Mouse (Mus musculus): Measurements from ENCODE around the gene Srms.

Srms gene

DNA sequence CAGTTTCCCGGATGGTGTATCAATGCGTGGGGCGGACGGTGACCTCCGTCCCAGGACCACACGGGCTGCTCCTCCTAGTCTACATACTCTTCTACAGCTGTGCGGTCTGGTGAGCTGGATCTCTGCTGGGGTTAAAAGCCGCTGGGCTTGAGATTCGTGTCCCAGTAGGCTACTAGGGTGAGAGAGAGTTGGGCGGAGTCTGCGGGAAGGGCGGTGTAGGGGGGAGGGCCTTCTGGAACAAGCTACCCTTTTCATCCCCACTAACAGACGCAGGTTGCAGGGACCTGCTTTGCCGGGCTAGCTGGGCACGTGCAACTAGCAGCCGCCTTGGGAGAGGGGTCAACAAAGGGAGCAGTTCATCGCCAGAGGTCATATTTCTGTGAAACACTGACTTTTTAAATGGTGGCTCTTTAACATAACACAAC lies at the start of gene Srms:
Gene Srms, minus strand, starts transcription at position 165 of the 425 bp plus-strand sequence.
- no peak for DNase-seq (ENCODE audit: low spot score in 2 of 2)

DNA sequence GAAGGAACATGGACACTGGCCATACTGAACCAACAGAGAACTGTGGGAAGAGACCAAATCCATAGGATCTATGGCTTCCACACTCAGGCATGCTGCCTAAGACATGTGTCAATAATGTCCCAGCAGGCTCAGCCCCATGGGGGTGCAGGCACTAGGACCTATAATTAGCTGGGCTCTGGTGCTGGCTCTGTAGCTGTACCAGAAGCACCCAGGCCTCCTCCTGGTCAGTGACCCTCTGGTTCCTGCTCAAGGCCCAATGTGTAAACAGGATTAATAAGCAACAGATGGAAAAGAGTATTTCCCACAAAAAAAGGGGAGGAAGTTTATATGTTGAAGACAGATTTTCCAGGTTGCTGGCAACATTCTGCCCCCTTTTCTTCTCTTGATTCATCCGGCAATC lies 40.3 kb upstream of the Srms start:
- DNase-seq (ENCODE audit: low spot score in 2 of 2), result no peak

DNA sequence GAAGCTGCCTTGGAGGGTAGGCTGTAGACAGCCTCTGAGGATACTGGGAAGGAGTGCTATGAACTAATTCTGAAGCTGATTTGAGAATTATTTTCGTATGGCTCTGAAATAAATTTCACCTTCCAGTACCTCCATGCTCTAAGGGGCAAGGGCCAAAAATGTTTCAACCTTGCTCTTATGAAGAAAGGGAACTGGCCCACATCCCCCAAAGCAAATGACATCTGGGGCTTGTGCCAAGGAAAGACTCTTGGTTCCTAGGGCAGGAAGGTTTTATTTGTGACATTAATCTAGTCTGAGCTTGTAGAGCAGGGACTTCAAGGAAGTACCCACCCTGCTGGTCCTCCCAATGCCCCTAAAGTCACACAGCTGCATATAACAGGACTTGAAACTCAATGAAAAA lies 38.9 kb upstream of the Srms start:
- no peak for DNase-seq (ENCODE audit: low spot score in 2 of 2)

DNA sequence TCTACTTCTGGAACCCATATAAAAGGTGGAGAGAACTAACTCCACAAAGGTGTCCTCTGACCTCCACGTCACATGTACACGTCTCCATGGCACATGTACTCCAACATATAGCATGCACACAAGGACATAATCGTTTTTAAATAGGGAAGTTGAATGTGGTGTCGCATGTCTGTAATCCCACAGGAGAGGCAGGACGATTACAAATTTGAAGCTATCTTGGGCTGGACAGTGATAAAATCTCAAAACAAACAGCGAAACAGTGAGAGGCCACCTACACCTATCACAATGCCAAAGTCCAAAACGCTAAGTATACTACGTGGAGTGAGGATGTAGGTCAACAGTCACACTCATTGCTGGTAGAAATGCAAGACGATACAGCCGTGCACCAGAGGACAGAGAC lies 36.2 kb upstream of the Srms start:
- no peak for DNase-seq (ENCODE audit: low spot score in 2 of 2)

DNA sequence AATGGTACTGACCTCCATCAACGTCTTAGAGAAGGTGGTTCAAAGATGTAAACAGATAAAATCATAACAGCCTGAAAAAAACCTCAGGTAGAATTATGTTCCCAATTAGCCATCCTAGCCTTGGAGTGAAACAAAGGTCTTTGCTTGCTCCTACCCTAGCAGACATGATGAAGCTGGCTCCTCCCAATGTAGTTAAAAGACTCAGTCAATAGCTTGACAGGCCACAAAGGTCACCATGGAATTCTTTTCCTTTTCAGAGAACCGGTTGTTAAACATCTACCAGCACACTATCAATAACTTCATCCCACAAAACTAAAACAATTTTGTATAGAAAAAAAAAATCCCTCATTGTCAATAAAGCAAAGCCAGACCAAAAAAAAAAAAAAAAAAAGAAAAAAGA lies 32.0 kb upstream of the Srms start:
- no peak for DNase-seq (ENCODE audit: low spot score in 2 of 2)

DNA sequence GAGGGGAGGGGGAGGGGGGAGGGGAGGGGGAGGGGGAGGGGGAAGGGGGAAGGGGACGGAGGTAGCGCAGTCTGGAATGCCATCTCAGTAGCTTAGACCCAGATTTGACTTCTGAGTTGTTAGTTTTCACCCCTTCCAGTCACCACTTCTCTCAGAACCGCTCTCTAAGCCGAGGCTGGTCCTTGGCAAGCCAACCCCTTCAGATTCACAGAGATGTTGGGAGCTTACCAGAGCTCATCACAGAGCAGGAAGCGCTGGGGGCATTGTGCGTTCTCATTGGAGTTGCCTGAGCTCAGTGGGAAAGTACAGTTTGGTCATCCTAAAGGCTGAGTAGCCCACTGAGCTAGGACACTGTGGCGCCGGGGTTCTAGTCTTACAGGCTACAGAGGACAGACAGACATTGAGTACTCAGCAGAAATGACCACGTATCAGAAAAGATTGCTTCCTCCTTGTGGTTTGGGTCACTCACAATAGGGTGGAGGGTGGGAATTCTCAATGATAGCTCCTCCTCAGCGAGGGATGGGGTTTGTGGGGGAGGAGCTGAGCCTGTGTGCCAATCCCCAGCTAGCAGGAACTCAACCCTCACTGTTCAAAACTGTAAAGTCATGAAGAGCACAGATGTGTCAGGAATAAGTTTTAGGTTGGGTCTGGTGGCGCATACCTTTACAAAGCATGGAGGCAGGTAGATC lies 30.9 kb upstream of the Srms start:
- DNase-seq (ENCODE audit: low spot score in 2 of 2), result no peak

DNA sequence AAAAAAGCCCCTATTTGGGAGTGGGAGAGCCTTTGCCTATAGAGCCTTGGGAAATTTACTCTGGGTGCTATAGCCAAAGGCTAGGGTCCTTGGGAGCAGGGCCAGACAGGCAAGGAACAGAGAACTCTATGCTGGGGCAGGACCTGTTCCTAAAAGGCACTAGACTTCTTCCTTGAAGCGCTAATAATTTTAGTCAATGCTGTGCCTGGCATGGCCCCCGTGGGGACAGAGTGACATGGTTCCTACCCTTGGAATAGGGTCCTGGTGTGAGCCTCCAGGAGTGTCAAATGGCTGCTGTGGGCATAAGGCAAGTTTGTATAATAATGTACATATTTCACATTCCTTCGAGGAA lies 29.3 kb upstream of the Srms start:
- DNase-seq (ENCODE audit: low spot score in 2 of 2), result no peak

DNA sequence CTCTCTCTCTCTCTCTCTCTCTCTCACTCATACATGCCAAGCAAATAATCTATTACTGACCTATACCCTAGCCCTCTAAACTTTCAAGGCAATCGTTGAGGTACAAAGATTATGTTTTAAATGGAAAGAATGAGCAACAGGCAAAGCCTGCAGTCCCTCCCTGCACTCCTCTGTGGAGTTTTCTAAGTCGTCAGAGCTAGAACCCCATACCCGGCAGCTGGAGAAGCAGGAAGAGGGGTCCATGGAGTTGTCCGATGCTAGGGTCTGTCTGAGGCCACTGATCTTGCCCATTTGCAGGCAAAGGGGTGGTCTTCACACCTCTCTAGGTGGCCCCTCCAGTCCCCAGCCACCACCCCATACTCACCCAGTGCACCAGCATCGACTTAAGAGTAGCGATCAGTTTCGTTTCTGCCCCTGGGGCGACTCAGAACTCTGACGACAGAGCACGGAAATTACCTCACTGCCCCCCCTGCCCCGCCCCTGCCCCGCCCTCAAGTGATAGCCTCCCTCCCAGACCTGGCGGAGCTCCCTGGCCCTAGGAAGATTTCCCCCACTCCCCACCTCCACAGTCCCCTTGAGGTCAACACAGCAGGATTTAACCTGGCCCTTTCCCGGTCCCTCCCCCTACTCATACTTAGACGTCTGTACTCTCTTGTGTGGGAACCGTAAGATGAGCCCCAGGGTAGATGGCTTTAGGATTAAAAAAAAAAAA lies 28.8 kb upstream of the Srms start, which contains the start of gene Helz2:
Gene Helz2, minus strand, starts transcription at position 426 of the 712 bp plus-strand sequence.
- no peak for DNase-seq (ENCODE audit: low spot score in 2 of 2)

DNA sequence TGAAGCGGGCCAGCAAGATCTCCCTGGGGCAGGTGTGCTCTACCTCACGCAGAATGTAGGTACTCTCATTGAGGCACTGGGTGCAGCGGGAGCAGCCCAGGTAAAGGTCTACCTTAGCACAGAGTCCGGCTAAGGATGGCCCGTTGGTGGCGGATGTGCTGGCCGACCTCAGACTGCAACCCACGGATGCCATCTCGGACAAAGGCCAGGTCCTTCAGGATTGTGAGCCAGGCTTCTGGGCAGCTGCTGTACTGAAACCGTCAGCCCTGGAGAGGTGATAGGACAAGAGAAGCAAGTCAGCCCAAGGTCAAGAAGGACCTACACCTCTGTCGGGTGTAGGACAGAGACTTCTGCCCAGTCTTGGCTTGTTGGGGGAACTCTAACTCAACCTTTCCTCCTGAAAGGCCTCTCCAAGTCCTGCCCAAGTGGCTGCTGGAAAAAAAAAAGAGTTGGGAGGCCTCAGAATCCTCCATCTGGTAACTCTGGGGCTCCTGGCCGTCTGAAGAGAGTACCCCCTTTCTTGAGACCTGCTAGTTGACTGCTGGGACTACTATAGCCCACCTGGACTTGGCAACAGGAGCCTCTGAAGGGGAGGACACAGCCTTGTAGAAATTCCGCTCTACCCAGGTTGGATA lies 27.9 kb upstream of the Srms start:
- no peak for DNase-seq (ENCODE audit: low spot score in 2 of 2)

DNA sequence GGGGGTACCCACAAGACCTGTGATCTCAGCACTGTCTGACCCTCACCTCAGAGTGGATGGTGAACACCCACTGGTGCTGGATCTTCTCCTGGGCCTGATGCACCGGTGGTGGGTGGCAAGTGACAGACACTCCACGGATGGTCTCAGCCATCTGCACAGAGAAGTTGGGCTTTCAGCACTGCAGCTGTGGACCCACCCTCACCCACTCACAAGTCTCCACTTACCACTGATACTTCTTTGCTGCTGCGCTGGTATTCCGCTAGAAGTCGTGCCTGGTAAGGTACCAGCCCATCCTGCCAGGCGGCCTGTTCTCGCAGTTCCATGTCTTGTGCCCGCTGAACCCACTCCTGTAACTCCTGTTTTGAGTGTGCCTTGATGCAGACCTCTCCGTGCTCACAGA lies 26.3 kb upstream of the Srms start:
- no peak for DNase-seq (ENCODE audit: low spot score in 2 of 2)

DNA sequence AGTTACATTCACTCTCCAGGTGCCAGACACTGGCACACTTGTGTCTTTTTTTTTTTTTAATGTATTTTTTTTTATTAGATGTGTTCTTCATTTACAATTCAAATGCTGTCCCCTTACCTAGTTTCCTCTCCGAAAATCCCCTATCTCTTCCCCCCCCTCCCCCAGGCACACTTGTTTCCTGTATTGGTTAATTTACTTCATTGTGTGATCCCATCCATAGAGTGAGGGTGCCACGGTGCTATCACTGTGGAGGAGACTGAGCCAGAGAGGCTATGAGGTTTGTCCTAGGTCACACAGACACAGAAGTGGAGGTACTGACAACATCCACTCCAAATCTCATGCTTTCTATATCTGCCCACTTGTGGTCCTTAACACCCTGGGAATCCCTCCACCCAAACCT lies 25.9 kb upstream of the Srms start:
- no peak for DNase-seq (ENCODE audit: low spot score in 2 of 2)

DNA sequence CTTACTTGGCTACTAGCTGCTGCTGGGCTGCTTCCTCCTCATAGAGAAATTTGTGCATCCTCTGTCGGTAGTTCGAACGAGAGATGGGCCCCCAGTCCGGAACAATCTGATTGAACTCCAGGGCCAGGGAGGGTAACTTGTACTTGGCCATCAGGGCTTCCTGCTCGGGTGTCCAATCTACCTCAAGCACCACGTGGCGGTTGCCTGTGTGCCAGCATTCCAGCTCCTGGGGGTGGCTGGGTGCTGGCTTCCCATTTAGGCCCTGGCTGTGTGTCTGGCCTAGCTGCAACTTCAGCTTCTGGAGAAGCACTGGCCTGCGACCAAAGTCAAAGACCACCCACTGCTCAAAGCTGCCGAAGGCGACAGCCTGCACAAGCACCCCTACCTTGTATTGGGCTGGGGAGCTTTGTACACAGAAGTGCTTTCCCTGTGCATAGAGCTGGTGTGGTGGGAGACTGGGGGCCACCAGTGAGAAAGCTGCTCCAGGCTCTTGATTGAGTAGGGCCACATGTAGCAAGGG lies 25.2 kb upstream of the Srms start:
- no peak for DNase-seq (ENCODE audit: low spot score in 2 of 2)

DNA sequence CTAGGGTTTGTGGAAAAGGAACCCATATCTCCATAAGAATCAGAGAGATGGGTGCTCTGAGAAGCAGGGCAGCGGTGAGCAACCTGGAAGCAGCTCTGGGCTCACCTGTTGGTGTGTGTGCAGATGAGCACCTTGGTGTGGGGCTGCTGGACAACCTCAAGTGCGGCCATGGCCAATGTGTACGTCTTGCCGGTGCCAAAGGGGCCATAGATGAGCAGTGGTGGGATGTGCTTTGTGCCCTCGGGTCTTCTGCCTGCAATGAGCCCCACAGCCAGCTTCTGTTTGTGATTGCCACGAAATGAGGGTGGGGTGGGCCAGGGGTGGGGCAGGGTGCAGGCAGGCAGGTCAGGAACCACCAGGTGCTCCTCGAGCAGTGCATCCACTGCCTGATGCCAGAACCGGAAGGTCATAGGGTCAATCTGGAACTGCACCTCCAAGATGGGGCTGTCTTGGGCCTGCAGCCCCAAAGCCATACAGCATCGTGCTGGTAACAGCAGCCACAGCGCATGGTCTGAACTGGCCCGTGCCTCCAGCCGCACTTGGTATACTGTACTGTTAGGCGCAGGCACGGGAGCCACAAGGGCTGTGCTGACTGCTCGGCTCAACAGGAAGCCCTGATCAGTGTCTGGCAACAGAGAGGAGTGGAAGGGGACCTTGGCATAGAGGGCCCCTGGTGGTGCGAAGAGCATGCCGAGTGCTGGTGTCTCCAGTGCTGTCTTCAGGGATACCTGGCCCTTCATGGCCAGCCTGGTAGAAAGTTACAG lies 24.4 kb upstream of the Srms start:
- DNase-seq (ENCODE audit: low spot score in 2 of 2), result no peak

DNA sequence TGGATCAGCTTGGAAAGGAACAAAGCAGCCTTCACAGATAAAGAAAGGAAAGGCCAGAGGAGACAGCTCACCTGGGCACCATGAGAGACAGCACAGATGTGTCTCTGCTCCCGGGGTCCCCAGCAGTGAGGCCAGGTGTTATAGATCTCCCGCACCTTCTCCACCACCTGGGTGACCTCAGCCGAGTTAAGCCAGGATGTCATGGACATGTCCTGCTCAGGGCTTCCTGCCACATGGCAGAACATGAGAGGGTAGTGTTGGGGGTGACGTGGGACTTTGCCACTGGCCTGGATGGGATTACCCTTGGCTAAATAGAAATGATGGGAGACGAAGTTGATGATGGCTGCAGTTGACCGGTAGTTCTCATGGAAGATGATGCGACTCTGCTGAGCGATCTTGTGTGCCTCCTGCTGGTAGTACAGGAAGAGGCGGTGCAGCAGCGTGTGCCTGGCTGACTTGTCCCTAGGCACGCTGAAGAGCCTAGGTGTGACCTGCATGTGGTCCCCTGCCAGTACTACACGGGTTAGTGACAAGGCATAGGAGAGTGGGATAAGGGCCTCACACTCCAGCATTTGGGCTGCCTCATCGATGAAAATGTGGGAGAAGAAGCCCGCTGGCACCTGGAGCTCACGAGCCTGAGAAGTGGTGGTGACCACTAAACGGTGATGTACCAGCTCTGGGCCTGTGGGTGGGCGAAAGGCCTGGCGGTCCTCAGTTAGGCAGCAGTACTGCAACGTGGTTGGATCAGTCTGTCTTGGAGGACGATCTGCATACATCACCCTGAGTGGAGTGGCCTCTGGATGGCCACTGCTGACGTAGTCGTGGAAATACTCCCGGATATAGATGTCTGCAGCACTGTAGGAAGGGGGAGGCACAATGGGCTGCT lies 22.9 kb upstream of the Srms start:
- no peak for DNase-seq (ENCODE audit: low spot score in 2 of 2)

DNA sequence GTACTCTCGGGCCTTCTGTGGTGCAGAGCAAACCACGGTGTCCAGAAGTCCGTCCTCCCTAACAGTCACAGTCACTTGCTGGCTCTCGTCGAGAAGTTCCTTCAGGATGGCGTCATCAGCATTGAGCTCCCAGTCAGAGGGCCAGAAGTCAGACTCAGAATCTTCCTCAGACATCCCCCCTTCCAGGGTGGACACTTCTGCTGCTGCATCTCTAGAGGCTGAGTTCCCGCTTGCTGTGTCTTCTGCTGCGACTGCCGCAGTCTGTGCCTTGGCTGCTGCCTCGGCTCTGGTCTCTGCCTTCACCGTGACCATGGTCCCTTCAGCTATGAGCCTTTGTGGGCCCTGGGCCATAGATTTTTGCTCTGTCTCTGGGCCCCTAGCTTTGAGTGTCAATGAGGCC lies 21.7 kb upstream of the Srms start:
- DNase-seq (ENCODE audit: low spot score in 2 of 2), result no peak

DNA sequence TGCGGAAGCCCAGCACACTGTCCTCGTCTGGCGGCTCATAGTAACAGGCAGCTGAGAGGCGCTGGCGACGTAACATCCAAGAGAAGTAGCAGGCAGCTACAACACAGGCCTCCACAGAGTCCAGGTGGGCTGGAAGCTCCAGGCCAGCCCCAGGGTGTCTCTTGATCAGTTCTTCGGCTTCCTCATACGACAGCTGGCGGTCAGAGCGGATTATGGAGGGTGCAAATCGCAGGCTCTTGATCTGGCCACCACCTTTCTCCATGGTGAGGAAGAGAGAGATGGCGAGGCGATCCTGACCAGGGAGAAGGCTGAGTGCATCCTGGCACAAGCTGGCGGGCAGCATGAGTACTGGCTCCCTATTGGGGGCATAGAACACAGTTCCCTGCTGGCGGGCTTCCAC lies 20.5 kb upstream of the Srms start:
- DNase-seq (ENCODE audit: low spot score in 2 of 2), result no peak

DNA sequence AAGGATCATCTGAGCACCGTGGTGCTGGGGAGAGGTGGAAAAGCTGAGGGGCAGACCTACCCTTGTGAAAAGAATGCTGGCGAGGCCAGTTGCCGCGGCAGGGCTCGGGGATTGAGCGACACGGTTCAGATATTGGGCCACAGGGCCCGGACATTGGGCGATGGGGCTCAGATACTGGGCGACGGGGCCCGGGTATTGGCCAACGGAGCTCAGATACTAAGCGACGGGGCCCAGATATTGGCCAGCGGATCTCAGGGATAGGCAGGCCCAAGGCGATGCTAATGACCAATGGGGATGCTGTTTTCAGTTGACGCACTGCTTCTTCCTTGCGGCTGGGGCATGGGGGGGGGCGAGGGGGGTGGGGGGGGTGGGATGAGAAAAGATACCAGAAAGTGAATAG lies 18.2 kb upstream of the Srms start:
- no peak for DNase-seq (ENCODE audit: low spot score in 2 of 2)

DNA sequence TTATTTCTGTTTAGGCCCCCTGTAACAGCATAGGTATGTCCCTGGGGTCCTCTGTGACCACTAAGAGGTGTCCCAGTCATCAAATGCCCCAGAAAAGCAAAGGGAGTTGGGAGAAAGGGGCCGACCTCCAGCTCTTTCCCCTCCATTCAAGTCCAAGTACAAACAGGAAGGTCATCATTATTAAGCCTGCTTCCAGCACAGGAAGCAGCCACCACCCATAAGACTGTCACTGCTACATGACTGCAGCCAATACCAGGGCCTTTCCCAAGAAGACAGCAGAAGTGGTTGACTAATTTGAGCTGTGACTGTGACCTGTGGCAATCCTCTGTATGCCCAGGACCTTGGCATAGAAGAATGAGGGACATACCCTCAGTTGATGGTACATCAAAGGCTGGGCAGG lies 15.3 kb upstream of the Srms start:
- no peak for DNase-seq (ENCODE audit: low spot score in 2 of 2)

DNA sequence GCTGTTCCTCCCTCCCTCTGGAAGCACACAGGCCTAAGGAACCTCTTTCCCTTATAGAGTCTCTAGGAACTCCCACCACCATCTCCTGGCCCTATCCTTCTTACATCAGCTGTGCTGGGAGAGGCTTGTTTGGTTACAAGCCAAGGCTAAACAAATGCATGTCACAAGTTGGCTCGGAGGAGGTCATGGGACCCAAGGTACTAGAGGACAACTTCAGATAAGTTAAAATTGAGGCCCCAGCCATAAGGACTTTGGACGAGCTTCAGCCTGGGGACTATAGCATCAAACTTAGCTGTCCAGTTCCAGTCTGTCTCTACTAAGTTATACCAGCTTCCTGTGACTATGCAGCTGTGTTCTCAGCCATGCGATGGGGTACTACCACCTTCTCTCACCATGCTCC lies 14.1 kb upstream of the Srms start:
- DNase-seq (ENCODE audit: low spot score in 2 of 2), result no peak

DNA sequence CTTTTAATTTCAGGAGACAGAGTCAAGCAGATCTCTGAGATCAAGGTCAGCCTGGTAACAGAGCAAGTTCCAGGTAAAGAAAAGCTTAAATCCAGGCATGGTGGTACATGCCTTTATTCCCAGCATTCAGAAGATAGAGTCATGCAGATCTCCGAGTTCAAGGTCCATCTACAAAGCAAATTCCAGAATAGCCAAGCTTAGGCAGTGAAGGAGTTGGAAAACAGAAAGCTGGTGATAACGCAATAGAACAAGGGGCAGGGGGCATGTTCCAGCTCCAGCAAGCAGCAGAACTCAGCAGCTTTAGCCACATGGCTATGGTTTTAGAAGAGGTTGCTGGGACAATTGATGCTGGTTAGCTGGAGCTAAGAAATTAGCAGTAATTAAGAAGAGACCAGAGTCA lies 12.0 kb upstream of the Srms start:
- DNase-seq (ENCODE audit: low spot score in 2 of 2), result no peak

DNA sequence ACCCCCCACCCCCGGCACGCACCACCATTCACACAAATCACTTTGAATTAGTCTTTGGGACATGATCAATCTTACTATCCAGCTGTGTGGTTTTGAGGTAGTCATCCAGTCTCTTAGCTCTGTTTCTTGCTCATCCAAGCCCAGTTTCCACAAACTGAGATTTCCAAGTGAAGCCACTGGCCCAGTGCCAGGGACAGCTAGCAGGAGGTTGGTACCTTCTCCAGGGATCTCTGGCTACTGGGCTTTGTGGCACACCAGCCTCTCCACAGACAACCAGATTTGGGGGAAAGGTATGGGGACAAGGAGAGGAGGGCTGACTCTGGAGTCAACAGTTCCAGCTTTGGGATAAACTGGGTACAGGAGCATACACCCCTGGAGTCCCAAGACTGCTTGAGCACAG lies 7.4 kb upstream of the Srms start:
- DNase-seq (ENCODE audit: low spot score in 2 of 2), result no peak
